Mouse (Mus musculus) activated CD4-positive, CD25-positive, alpha-beta regulatory T cell, adult 4 months (primary cell): ENCODE measurements around the gene Cda. TPM values are rescaled to one million over a fixed set of nuclear protein-coding genes. Genes with fewer than 3 reads are reported as not detected.

Experiments
- ATAC-seq: one replicate; pipeline ENCODE4 v1.8.0; 2017
- polyA plus RNA-seq, 2 experiments: library from polyadenylated mRNA; unstranded; fragments of 100-300 nt; shearing (Covaris generic); gene quantifications; one replicate each; pipeline ENCODE4 v1.2.1; 2017

The Cda gene
- polyA plus RNA-seq, 2 experiments from 2014 or later, result not detected

DNA sequence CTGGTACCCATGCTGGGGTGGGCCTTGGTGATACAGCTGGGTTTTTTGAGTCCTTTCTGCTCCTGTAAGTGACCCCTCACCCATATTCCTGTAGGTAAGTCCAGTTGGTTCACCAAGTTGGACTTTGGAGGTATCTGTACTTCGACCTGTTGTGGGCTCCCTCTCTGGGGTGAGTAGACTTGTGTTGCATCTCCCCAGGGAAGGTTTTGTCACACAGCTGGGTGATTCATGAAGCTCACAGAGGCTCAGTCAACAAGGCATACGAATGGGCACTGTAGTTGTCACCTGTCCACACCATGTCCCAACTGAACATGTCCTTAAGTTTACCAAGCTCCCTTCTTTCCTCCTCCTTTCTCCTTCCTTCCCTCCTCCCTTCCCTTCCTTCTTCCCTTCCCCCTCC is 1.2 kb downstream of the Cda start:
- no peak for ATAC-seq

DNA sequence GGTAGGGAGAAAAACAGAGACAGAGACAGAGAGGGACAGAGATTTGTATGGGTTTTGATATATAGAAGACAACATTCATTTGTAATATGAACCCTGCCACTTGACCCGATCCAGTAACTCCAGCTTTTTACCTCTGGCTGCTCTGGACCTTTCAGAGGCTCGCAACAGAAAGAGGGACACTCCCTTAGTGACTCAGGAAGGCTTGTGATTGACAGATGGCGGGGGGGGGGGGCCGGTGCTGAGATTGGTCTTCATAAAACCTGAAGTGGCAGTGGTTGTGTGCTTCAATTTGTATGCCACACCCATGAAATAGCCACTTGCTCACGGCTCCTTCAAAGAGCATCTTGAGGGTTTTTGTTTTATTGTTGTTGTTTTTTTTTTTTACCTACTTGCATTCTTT is 4.3 kb downstream of the Cda start:
- no peak for ATAC-seq

DNA sequence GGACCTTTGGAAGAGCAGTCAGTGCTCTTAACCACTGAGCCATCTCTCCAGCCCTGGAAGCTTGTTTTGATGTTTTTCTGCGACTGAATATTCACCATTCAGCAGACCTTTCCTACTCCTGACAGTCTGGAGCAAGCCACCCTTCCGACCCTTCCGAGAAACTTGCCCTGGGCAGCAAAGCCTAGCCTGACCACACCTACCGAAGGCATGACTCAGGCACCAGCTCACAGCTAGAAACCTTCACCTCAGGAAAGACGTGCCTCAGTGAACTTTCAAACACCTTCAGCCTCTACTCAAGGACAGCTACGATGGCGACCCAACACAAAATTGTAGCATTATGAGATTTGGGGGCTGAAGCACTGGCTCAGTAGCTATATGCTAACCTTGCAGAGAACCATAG is 4.9 kb downstream of the Cda start:
- ATAC-seq, result no peak

DNA sequence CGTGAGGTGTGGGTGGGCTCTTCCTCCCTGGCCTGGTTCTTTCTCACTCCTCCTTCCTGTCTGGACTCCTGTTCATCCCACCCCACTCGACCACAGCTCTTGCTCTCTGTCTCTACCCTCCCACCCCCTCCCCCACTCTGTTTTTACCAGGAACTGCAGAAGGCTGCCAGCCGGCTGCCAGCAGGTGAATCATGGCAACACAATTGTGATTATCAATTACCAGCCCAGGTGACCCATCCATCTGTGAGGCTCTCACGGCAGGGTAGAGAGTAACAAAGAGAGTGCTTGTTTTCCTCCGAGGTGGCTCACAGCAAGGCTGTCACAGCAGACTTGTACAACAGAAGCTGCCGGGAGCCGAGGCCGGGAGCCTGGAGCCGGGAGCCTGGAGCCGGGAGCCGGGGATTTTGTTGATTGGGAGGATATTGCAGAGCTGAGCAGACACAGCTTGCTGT is 6.4 kb downstream of the Cda start:
- ATAC-seq, result no peak

DNA sequence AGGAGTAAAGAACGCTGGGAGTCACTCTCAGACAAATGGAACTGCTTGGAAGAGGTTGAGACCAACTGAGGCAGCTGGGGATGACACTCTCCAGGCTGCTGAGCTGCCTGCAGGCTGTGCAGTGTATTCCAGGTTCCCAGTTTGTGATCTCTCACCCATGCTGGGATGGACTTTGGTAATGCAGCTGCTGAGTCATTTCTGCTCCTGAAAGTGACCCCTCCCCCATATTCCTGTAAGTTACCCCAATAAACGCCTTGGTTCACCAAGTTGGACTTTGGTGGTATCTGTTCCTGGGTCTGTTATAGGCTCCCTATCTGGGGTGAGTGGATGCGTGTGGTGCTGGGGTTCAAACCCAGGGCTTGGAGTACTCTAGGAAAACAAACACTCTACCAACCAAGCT is 9.6 kb downstream of the Cda start:
- no peak for ATAC-seq

DNA sequence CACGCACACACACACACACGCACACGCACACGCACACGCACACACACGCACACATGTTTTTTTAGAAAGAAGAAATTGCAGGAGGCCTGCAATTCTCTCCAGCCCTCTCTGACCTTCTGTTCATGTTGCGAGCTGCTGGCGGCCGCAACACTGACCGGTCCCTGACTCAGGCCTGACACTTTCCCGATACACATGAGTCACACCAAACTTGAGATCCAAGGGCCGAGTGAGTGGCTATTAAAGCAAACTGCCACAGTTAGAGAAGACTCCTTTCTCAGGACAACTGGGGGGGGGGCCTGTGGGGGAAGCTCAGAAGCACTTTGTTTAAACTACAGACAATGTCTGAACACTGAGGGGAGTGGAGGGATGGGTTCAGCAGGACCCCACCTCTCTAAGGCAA is 11.2 kb downstream of the Cda start:
- no peak for ATAC-seq

DNA sequence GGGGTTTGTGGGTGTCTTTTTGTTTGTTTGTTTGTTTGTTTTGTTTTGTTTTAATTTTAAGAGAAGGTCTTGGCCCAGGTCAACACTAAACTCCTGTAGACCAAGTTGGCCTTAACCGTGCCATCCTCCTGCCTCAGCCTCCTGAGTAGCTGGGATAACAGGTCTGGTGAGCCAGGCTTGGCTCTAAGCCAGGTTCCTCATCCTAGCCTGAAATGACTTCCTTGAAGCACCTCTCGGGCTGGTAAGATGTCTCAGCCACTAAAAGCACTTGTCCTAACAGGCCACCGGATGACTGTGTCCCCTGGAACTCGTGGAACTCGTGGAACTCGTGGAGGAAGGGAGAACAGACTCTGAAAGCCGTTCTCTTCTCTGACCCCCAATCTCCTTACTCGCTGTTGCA is 11.7 kb downstream of the Cda start:
- no peak for ATAC-seq

DNA sequence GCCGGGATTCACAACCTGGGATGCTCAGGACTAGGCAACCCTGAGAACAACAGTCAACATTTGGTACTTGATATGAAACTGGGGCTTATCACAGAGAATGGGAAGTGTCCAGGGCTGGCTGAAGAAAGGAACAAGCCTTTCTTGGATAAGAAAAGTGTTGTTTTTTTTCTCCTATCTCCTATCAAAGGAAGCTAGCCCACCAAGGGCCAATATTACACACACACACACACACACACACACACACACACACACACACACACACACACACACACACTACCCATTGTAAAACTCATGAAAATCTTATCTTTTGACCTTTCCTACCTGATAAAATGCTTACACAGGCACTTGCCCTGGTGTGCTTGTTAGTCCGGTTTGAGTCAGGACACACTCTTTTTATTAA is 12.3 kb downstream of the Cda start:
- no peak for ATAC-seq

DNA sequence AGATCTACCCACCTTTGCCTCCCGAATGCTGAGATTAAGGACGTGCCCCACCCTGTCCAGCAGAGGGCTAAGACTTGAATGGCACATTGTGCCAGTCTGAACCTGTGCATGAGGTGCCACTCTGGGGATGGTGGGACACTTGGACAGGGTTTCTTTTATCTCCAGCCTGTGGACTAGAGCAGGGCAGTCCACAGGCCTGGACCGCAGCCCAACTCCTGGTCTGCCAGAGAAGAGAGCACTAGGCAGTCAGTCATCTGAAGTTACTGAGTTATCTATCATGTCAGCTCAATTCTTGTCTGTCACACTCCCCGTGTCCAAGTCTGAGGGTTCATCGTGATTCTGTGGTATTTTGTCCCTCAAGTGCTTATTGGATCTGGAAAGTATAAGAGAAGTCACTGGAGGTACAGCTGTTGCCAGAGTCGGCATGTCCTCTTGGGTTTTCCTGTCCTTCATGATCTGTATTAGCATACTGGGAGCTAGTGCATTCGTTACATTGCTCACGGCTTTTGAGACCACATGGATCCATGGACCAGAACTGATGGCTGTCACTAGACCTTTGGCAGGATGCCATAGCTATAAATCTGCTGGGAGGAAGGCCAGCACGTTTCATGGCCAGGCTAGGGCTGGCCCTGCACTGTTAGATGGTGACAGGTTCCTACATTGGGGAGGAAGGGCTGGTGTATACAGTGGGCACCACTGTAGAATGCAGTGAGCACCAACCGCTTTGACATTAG is 14.2 kb downstream of the Cda start:
- ATAC-seq, result no peak

DNA sequence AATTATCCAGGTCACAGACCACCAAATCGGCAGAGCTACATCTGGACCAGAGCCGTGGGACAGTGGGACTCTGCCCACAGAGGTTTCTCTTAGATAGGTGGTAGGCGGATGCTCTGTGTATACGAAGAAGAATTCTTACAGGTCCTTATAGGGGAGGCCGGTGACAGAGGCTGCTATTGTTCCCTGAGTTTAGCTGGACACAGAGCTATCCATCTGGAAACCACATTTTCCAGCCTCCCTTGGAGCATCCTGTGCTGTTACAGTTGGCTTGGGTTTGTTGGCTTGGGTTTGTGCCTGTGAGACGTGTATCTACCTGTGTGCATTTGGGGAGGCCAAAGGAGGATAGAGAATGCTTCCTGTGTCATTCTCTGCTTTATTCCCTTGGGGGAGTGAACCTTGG is 15.1 kb downstream of the Cda start:
- no peak for ATAC-seq

DNA sequence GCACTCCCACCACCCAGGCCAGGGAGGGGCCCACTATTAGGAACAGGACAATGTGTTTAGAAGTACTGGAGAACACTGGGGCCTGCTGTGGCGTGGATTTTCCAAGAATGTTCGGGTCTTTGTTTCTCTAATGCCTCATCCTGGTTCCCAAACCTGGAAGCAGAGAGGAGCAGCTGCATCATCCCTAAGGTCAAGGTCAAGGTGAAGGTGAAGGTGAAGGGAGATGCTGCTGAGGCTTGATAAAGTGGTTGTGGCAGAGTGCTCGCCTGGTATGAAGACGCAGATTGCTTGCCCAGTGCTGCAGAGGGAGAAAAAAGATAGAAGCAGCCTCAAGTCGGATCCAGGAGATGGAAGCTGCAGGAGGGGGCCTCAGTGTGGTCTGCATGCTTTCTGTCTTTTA is 16.0 kb downstream of the Cda start:
- no peak for ATAC-seq

DNA sequence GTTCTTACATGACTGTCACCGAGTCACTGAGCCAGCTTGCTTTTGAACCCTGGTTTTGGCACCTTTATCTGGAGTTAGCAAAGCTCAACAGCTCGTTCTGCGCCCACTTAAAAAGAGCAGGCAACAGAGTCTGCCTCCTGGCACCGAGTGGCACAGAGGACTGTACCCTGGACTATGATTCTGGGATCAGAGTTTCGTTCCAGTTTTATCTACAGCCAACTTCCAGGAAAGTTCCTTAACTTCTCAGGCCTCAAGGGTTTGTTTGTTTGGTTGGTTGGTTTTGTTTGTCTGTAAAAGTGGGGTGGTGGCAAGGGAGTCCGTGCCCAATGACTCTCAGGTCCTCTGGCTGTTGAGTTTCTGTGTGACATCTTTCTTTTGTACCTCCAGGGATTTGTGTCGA is 19.1 kb downstream of the Cda start:
- ATAC-seq, result no peak

DNA sequence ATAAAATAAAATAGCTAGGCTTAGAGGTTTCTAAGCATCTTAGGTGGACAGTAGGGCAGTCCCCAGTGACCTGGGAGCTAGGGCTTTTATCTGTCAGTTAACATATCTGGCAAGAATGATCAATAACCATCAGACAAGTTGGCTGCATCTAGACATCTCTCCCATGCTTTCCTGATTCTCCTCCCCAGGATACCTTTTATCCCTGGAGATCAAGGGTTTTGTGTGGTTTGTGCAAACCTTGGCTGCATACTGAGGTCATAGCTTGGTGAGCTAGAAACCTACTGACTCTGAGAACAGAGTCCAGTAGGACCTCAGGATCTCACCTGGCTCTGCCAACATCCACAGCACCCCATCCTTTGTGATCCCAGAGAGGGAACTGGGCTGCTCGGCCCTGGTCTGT is 20.5 kb downstream of the Cda start:
- ATAC-seq, result no peak

DNA sequence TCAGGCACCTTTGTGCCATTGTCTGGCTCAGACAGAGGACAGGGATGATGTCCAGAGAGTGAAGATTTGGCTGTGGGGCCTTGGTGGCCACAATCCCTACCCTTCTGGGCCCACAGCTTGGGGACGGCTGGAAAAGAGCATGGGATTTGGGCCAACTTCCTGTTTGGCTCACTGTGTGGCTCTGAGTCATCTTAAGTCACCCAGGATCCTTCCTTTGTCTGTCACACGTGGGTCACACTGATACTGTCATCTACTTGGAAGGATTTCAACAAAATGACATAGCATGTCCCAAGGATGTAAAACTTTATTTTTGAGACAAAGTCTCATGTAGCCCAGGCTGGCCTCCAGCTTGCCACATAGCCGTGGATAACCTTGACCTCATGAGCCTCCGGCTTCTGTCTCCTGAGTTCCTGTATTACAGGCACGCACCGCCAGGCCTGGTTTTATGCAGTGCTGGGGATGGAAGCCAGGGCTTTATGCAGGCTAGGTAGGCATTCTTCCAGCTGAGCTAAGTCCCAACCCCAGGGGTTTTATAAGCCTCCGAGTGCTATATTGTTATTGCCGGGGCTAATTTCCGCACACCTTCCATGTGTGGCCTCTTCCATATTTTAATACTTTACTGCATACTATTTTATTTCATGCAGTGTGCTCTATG is 22.8 kb downstream of the Cda start:
- ATAC-seq, result no peak

DNA sequence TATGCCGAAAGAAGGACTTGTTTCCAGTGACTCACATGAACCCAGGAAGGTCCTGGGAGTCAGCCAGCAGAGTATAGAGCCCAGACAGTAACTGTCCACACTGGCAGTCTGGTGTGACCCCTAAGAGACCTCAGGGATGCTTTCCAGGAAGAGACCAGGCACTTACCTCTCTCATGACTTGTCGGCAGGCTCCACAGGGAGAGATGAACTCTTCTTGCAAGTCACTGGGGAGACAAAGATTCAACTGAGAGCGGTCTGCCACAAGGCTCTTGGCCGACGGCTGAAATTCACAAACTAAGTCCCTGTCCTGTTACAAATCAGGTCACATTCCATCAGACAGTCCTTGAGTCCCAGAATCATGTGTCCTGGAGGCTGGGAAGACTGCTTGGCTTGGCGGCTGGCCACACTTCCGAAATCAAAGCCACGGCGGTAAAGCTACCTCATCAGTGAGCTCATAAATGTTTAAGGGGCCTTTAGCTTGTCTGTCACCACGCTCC is 24.4 kb downstream of the Cda start:
- no peak for ATAC-seq

DNA sequence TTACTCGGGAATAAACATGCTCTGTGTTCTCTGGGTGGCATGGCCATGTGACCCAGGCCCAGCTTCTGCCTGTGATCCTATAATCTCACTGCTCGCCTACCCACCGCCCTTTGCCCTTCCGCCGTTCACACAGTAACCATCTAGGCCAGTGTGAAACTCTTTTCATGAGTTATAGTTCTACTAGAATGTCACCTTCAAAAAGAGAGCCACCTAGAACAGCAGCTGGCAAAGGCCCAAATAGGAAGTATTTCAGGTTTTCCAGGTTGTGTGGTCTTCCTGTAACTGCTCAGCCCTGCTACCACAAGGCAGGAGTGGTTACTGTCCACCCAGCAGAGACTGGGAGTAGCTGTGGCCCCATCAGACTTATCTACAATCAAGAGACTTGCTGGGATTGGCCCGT is 25.0 kb downstream of the Cda start:
- ATAC-seq, result no peak

DNA sequence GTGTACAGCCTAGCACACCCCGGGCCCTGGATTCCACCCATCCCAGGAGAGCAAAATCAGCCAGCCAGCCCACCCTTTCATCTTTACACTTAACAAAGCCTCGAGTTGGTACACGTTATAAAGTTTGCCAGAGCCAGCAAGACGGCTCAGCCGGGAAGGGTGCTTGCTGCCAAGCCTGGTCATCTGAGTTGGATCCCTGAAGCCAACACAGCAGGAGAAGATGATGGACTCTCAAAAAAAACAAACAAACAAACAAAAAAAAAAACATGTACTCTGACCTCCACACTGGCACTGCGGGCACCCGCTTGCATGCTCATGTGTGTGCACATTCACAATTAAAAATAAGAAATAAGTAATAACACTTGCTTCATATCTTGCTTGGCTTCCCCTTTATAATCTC is 25.7 kb downstream of the Cda start:
- ATAC-seq, result no peak

DNA sequence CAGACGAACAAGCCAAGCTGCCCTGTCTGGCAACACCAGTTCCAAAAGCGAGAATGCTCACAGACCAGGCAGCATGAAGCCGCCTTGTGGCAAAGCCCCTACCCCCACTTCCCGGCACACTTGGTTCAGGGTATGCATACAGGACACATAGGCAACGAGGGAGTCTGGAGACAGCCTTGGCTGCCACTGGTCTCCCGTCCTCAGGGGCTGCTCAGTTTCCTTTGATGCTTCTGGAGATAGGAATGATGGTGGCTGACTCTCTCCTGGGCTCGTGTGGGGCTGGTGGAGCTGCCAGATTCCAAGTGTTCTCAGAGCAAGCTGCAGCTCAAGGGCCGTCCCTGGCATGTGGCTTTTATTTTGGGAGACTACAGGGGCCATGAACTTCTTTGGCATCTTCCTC is 26.4 kb downstream of the Cda start:
- no peak for ATAC-seq

DNA sequence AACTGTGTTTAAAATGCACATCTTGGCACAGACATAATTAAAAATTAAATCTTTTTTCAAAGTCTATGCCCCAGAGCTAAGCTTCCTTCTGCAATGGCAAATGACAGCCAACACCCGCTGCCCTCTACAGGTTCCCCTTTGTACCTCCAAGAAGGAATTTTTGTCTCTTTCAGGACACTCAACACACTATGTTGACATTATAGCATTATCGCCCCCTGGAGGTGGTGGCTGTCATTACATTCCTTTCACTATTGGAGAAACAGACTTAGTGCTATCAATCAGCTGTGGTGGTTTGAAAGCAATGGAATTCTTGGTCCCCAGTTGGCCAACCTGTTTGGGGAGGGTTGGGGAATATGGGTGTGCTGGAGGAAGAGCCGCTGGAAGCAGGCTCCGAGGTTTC is 27.8 kb downstream of the Cda start:
- ATAC-seq, result no peak

DNA sequence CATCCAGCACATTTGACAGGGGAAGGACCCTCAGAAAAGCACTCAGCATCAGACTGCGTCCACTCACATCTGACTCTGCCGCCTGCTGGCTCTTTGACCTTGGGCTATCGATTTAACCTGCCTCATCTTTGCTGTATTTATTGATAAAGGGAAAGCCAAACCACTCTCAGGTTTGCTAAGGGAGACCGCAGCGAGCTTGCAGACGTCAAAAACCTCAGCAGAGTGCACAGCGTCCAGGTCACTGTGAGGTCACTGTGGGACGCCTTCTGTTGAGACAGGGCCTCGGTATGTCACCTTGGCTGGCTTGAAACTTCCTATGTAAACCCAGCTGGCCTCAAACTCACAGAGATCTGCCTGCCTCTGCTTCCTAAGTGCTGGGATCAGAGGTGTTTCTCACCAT is 30.5 kb downstream of the Cda start:
- ATAC-seq, result no peak

DNA sequence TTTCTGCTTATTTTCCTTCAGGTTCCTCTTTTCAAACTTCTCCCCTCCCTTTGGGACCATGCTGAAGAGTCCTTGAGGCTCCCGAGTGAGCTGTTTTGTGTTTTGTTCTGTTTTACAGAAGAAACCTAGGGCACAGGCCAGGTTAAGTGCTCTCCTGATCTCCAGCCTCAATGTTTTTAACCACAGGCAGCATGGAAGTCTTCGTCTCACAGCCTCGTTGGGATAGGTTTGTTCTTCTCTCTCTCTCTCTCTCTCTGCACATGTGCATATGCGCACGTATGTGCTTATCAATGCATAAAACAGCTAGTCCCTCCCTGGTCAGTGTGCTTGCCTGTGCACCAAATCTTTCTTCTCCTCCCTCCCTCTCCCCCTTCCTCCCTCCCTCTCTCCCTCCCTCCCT is 30.9 kb downstream of the Cda start:
- ATAC-seq, result no peak

DNA sequence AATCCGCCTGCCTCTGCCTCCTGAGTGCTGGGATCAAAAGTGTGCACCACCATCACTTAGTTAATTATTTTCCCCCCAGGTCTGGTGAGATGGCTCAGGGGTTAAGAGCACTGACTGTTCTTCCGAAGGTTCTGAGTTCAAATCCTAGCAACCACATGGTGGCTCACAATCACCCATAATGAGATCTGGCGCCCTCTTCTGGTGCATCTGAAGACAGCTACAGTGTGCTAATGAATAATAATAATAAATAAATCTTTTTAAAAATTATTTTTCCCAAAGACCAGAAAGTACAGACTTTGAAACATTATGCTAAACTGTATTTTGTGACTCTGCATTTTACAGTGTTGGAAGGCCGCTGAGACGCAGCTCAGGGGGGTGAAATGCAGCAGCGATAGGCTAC is 32.1 kb downstream of the Cda start:
- no peak for ATAC-seq

DNA sequence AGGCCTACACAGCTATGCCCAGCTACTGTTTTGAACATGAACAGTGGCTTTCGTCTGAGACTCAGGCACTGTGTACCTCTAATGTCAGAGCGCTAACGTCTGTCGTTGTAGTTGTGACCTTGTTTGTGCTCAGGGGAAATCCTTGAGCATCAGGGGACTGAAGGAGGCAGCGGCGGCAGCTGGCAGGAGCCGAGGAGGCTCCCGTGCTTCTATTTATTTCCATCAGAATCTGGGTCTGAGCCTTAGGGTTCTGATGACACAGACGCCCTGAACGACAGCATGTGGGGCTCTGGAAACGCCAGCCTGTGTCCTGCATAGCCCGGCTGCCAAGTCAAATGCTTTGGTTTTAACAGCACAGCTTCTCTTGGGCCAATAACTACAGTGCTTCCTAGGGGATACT is 32.8 kb downstream of the Cda start:
- no peak for ATAC-seq

DNA sequence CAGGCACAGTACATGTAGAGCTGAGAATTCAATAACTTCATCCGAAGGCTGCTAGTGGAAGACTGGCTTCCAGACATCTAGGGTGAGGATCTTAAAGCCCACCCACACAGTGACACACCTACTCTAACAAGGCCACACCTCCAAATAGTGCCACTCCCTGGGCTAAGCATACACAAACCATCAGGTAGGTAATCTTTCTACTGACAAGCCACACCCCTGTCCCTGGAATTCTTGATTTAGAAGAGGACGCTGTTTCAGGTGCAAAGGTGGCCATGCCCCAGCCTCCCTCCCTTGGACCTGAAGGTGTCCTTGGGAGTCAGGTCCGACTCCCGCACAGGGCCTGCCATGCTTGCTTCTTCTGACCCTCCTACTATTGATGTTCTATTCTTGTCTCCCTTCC is 34.7 kb downstream of the Cda start:
- no peak for ATAC-seq

DNA sequence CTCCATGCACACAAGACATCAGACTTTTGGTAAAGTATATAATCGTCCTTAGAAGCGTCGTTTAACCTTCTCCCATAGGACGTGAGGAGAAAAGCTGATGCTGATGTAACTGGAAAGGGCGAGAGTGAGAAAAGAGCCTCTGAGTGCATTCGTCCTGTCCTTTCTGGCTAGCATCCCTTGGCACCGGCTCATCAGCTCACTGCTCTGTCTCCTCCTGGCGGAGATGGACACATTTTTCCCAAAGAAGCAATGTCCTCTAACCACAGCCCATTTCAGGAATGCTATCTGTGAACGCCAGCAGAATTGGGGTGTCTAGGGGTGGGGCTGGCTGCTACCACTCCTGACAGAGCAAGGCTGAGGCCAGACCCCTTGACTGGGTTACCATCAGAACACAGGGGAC is 36.1 kb downstream of the Cda start:
- ATAC-seq, result no peak
